Mouse (Mus musculus) E14TG2a.4 (cell line): ENCODE results near the gene Gm15080.
"Not testable (repeated sequence)": the region's sequence is repeated elsewhere in the genome, so short reads cannot be mapped to it uniquely, and the experiment has no call there.

Experiments
- H3K27me3 ChIP-seq: 2 replicates; pipeline ENCODE4 v1.6.1; 2014; ENCODE audit warnings: low read length, control low read depth; ENCODE audit not compliant: insufficient read depth
- H3K36me3 ChIP-seq: 2 replicates; pipeline ENCODE4 v1.6.1; 2014; ENCODE audit warnings: low read length, control low read depth; ENCODE audit not compliant: insufficient read depth
- H3K4me1 ChIP-seq: replicated peaks from 2 replicates; pipeline ENCODE4 v1.6.1; 2014; ENCODE audit warnings: low read depth, low read length, control low read depth
- H3K4me3 ChIP-seq: replicated peaks from 2 replicates; pipeline ENCODE4 v1.5.1; 2014; ENCODE audit warnings: mild to moderate bottlenecking, low read length
- H3K9me3 ChIP-seq: 2 replicates; pipeline ENCODE4 v1.6.1; 2014; ENCODE audit warnings: low read length, control low read depth

Gm15080 gene

DNA sequence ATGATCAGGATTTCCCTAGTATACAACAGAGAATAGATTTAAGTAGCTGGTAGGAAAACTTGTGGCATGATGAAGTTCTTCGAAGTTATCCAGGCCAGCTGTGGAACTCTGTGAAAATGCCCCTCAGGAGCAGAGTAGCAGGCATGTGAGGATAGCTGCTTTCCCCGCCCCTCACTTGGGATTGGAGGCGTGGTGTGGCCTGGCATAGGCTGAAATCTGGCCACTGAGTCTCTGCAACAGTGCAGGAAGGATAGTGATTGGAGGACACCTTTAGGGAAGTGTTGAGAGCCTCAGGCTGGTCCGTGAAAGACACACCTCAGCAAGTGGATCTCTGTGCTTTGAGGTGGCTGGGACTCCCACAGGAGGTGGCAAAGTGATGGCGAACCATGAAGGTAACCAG lies at the start of gene Gm15080:
Gm15080 (plus strand) TSS at position 301 of the 400 bp plus-strand sequence.
- H3K4me3 ChIP-seq, H3K27me3 ChIP-seq, H3K4me1 ChIP-seq, H3K36me3 ChIP-seq, H3K9me3 ChIP-seq: not testable (repeated sequence)
